Mouse (Mus musculus) forebrain, embryonic 13.5 days (tissue): ENCODE data around the gene Tspan13. TPM values are rescaled to one million over a fixed set of nuclear protein-coding genes. Genes with fewer than 3 reads are reported as not detected.

Experiments
- ATAC-seq: fragments of 200-750 bp; cut with Nextera tagmentation; 2 replicates; pipeline ENCODE4 v1.8.0; 2017
- H3K27ac ChIP-seq: fragments of 300-500 bp; sonication (generic); 2 replicates; pipeline ENCODE4 v1.5.1; 2015; ENCODE audit warnings: inconsistent platforms, mild to moderate bottlenecking, moderate library complexity
- H3K27me3 ChIP-seq: fragments of 300-500 bp; sonication (generic); 2 replicates; pipeline ENCODE4 v1.6.1; 2015; ENCODE audit warnings: mild to moderate bottlenecking, inconsistent platforms
- H3K36me3 ChIP-seq: fragments of 300-500 bp; sonication (generic); 2 replicates; pipeline ENCODE4 v1.6.1; 2015; ENCODE audit warnings: mild to moderate bottlenecking, inconsistent platforms; ENCODE audit not compliant: poor library complexity, severe bottlenecking
- H3K4me1 ChIP-seq: fragments of 300-500 bp; sonication (generic); 2 replicates; pipeline ENCODE4 v1.6.1; 2015; ENCODE audit warnings: inconsistent platforms
- H3K4me2 ChIP-seq: fragments of 300-500 bp; sonication (generic); 2 replicates; pipeline ENCODE4 v1.6.1; 2015; ENCODE audit warnings: inconsistent platforms, mild to moderate bottlenecking, moderate library complexity
- H3K4me3 ChIP-seq: fragments of 300-500 bp; sonication (generic); 2 replicates; pipeline ENCODE4 v1.5.1; 2015; ENCODE audit warnings: mild to moderate bottlenecking, inconsistent platforms
- H3K9ac ChIP-seq: fragments of 300-500 bp; sonication (generic); 2 replicates; pipeline ENCODE4 v1.6.1; 2015; ENCODE audit warnings: mild to moderate bottlenecking, inconsistent platforms
- H3K9me3 ChIP-seq: fragments of 300-500 bp; sonication (generic); replicated peaks from 2 replicates; pipeline ENCODE4 v1.6.1; 2016; ENCODE audit warnings: inconsistent platforms
- WGBS: fragments of 180-500 bp; shearing (Covaris S2); methylation state at CpG from one replicate; pipeline ENCODE4 v1.1.7; 2015; 5-methylcytosine and 5-hydroxymethylcytosine counted together
- polyA plus RNA-seq: library from polyadenylated mRNA; unstranded; fragments of >200 nt; fragmentation: Nextera tagmentation; extraction: Ambion mirVana; gene quantifications from 2 replicates; pipeline ENCODE4 v1.2.1, GENCODE M21; 2015

Gene Tspan13
- polyA plus RNA-seq, 1 experiment from 2014 or later: 274 TPM

DNA sequence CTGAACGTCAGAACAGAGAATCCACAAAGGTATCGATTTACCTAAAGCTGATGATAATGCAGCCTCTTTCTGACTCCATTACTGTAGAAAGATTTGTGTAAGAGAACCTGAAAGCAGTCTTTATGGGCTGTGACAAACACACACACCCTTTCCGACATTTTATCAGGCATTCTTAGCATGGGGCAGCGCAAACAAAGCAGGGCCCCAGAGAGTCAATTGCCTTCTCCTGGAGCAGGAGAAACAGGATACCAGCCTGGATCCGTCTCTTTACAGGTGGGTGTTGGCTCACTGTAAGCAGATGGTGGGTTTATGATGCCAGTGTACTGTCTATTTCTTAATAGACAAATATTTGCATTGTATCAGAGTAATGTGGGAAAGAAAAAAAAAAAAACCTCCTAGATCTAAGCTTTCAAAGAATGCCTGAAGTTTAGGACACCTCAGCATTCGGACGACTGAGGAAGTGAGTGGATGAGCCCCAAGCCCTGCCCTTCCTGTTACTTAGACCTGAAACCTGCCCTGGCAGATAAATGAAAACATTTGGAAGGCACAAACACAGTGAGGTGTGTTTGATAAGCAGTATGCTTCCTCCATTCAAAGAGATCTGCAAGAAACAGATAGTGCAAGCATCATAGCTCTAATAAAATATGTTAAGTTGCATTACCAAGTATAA is 76.1 kb downstream of the Tspan13 start:
- no peak overlapping the region for H3K27ac ChIP-seq
- H3K4me3 ChIP-seq: no peak overlapping the region
- ATAC-seq: no peak
- no peak overlapping the region for H3K4me2 ChIP-seq
- 64% methylated on average over 7 of the region's 7 CpGs for WGBS
- H3K9ac ChIP-seq: no peak overlapping the region
- H3K27me3 ChIP-seq: no peaks in the 10 kb centered on the region
- H3K36me3 ChIP-seq: no peaks in the 10 kb centered on the region
- H3K4me1 ChIP-seq: no peaks in the 10 kb centered on the region
- H3K9me3 ChIP-seq: no peaks in the 10 kb centered on the region

Other genes starting within 250 kb of the Tspan13 start
- gene Agr3, start 116.9 kb downstream of the Tspan13 start, polyA plus RNA-seq: not detected in 2 replicates
- gene Agr2, start 49.6 kb downstream of the Tspan13 start, polyA plus RNA-seq: 1.5 TPM in 1 of 2 replicates, not detected in the other
- gene Ankmy2, start 114.6 kb upstream of the Tspan13 start, polyA plus RNA-seq: 41.4 and 42.5 TPM in 2 replicates
- 399 and 418 TPM in 2 replicates for gene Bzw2, start 115.6 kb upstream of the Tspan13 start, polyA plus RNA-seq
- not detected in 2 replicates for gene Lrrc72, start 210.9 kb upstream of the Tspan13 start, polyA plus RNA-seq